Mouse (Mus musculus) neural tube, embryonic 15.5 days (tissue): ENCODE measurements at regions not wholly inside any gene's neighbourhood (a gene's known extent, or its start where the extent isn't known, plus 50 kb on each side); places are given as distances from the start of the nearest gene placed in this dataset.

Source experiments
- ATAC-seq: fragments of 200-750 bp; cut with Nextera tagmentation; 2 replicates; pipeline ENCODE4 v1.8.0; 2017; ENCODE audit warnings: mild to moderate bottlenecking, moderate TSS enrichment, moderate library complexity; ENCODE audit not compliant: low FRiP score
- H3K27ac ChIP-seq: fragments of 300-500 bp; sonication (generic); replicated peaks from 2 replicates; pipeline ENCODE4 v1.5.1; 2015; ENCODE audit warnings: mild to moderate bottlenecking, inconsistent platforms
- H3K27me3 ChIP-seq: fragments of 300-500 bp; sonication (generic); replicated peaks from 2 replicates; pipeline ENCODE4 v1.6.1; 2015; ENCODE audit warnings: inconsistent platforms
- H3K36me3 ChIP-seq: fragments of 300-500 bp; sonication (generic); 2 replicates; pipeline ENCODE4 v1.6.1; 2015; ENCODE audit warnings: inconsistent platforms
- H3K4me1 ChIP-seq: fragments of 300-500 bp; sonication (generic); 2 replicates; pipeline ENCODE4 v1.6.1; 2015; ENCODE audit warnings: inconsistent platforms
- H3K4me2 ChIP-seq: fragments of 300-500 bp; sonication (generic); 2 replicates; pipeline ENCODE4 v1.6.1; 2015; ENCODE audit warnings: inconsistent platforms, mild to moderate bottlenecking, moderate library complexity
- H3K4me3 ChIP-seq: fragments of 300-500 bp; sonication (generic); replicated peaks from 2 replicates; pipeline ENCODE4 v1.5.1; 2015; ENCODE audit warnings: mild to moderate bottlenecking, inconsistent platforms
- H3K9ac ChIP-seq: fragments of 300-500 bp; sonication (generic); replicated peaks from 2 replicates; pipeline ENCODE4 v1.6.1; 2015; ENCODE audit warnings: mild to moderate bottlenecking, inconsistent platforms
- H3K9me3 ChIP-seq: fragments of 300-500 bp; sonication (generic); replicated peaks from 2 replicates; pipeline ENCODE4 v1.6.1; 2016; ENCODE audit warnings: inconsistent platforms
- WGBS: fragments of 180-500 bp; shearing (Covaris S2); methylation state at CpG from one replicate; pipeline ENCODE4 v1.1.7; 2015; ENCODE audit warnings: mixed read lengths; 5-methylcytosine and 5-hydroxymethylcytosine counted together

GRCm38 (mm10) chr2:131734740-131735378 is 124.7 kb downstream of the Erv3 start:
- Histone ChIP-seq H3K9me3 (no peaks in the 10 kb centered on the region), H3K4me2 (no peak overlapping the region), H3K36me3 (no peaks in the 10 kb centered on the region), H3K4me1 (no peaks in the 10 kb centered on the region), H3K4me3 (no peak overlapping the region), H3K27ac (no peak overlapping the region), H3K9ac (no peak overlapping the region), H3K27me3 (no peaks in the 10 kb centered on the region)
- 80% methylated on average over 6 of the region's 6 CpGs for WGBS
- ATAC-seq, result no peak

GRCm38 (mm10) chr2:131726533-131726932 is 133.0 kb downstream of the Erv3 start:
- WGBS, result 80% methylated on average over 3 of the region's 3 CpGs
- H3K9ac ChIP-seq, result no peak overlapping the region
- H3K27me3 ChIP-seq, result no peaks in the 10 kb centered on the region
- H3K4me3 ChIP-seq, result no peak overlapping the region
- ATAC-seq, result no peak
- H3K9me3 ChIP-seq, result peaks cover 13% of the 10 kb centered on the region; the same call in 1 of the 2 replicates
- no peaks in the 10 kb centered on the region for H3K4me1 ChIP-seq
- H3K36me3 ChIP-seq, result no peaks in the 10 kb centered on the region
- no peak overlapping the region for H3K4me2 ChIP-seq
- H3K27ac ChIP-seq, result no peak overlapping the region

GRCm38 (mm10) chr2:131721631-131722545 is 137.7 kb downstream of the Erv3 start:
- 87% methylated on average over 6 of the region's 6 CpGs for WGBS
- ATAC-seq, result no peak
- peaks cover 13% of the 10 kb centered on the region; the same call in 1 of the 2 replicates for H3K9me3 ChIP-seq
- no peak overlapping the region for H3K4me2 ChIP-seq
- H3K27ac ChIP-seq, result no peak overlapping the region
- no peaks in the 10 kb centered on the region for H3K4me1 ChIP-seq
- H3K9ac ChIP-seq, result no peak overlapping the region
- no peaks in the 10 kb centered on the region for H3K36me3 ChIP-seq
- no peak overlapping the region for H3K4me3 ChIP-seq
- H3K27me3 ChIP-seq, result no peaks in the 10 kb centered on the region

- H3K4me2 ChIP-seq, result no peak overlapping the region
- H3K36me3 ChIP-seq, result no peaks in the 10 kb centered on the region
- no peak overlapping the region for H3K27ac ChIP-seq
- no peak for ATAC-seq
- 87% methylated on average over 5 of the region's 5 CpGs for WGBS
- H3K27me3 ChIP-seq, result no peaks in the 10 kb centered on the region
- H3K9me3 ChIP-seq, result no peaks in the 10 kb centered on the region
- H3K9ac ChIP-seq, result no peak overlapping the region
- H3K4me1 ChIP-seq, result no peaks in the 10 kb centered on the region
- no peak overlapping the region for H3K4me3 ChIP-seq
Measured at GRCm38 (mm10) chr2:131717561-131717960, 142.0 kb downstream of the Erv3 start.

- Histone ChIP-seq H3K27me3 (no peaks in the 10 kb centered on the region), H3K9ac (no peak overlapping the region), H3K9me3 (no peaks in the 10 kb centered on the region), H3K27ac (no peak overlapping the region), H3K36me3 (no peaks in the 10 kb centered on the region), H3K4me3 (no peak overlapping the region), H3K4me2 (no peak overlapping the region), H3K4me1 (no peaks in the 10 kb centered on the region)
- ATAC-seq, result no peak
- WGBS, result 93% methylated on average over 5 of the region's 5 CpGs
Measured at GRCm38 (mm10) chr2:131716841-131717240, 142.7 kb downstream of the Erv3 start.

- H3K9me3 ChIP-seq, result no peaks in the 10 kb centered on the region
- no peak overlapping the region for H3K4me3 ChIP-seq
- H3K27me3 ChIP-seq, result no peaks in the 10 kb centered on the region
- H3K9ac ChIP-seq, result no peak overlapping the region
- WGBS, result 88% methylated on average over 3 of the region's 3 CpGs
- no peak for ATAC-seq
- no peaks in the 10 kb centered on the region for H3K4me1 ChIP-seq
- H3K4me2 ChIP-seq, result no peak overlapping the region
- H3K27ac ChIP-seq, result no peak overlapping the region
- H3K36me3 ChIP-seq, result no peaks in the 10 kb centered on the region
Measured at GRCm38 (mm10) chr2:131715381-131715780, 144.2 kb downstream of the Erv3 start.

- Histone ChIP-seq H3K4me3 (no peak overlapping the region), H3K4me2 (no peak overlapping the region), H3K27ac (no peak overlapping the region), H3K9ac (no peak overlapping the region), H3K9me3 (no peaks in the 10 kb centered on the region), H3K27me3 (no peaks in the 10 kb centered on the region), H3K4me1 (no peaks in the 10 kb centered on the region), H3K36me3 (no peaks in the 10 kb centered on the region)
- ATAC-seq, result no peak
Measured at GRCm38 (mm10) chr2:131711886-131712285, 147.7 kb downstream of the Erv3 start.

GRCm38 (mm10) chr2:131706565-131706964 is 144.5 kb upstream of the Adra1d start:
- Histone ChIP-seq H3K27ac (no peak overlapping the region), H3K27me3 (no peaks in the 10 kb centered on the region), H3K36me3 (no peaks in the 10 kb centered on the region), H3K4me2 (no peak overlapping the region), H3K4me1 (no peaks in the 10 kb centered on the region), H3K4me3 (no peak overlapping the region), H3K9ac (no peak overlapping the region), H3K9me3 (no peaks in the 10 kb centered on the region)
- ATAC-seq, result no peak
- WGBS, result 80% methylated on average over 4 of the region's 4 CpGs

- Histone ChIP-seq H3K36me3 (no peaks in the 10 kb centered on the region), H3K4me3 (no peak overlapping the region), H3K27me3 (no peaks in the 10 kb centered on the region), H3K9me3 (no peaks in the 10 kb centered on the region), H3K4me2 (no peak overlapping the region), H3K4me1 (no peaks in the 10 kb centered on the region), H3K9ac (no peak overlapping the region), H3K27ac (no peak overlapping the region)
- ATAC-seq, result no peak
Measured at GRCm38 (mm10) chr2:131704406-131704805, 142.3 kb upstream of the Adra1d start.

- Histone ChIP-seq H3K27me3 (no peaks in the 10 kb centered on the region), H3K4me1 (0 out of 2 replicates have a peak, but pooled peaks cover 4% of the 10 kb centered on the region), H3K4me2 (no peak overlapping the region), H3K9me3 (no peaks in the 10 kb centered on the region), H3K27ac (no peak overlapping the region), H3K9ac (no peak overlapping the region), H3K36me3 (no peaks in the 10 kb centered on the region), H3K4me3 (no peak overlapping the region)
- 87% methylated on average over 4 of the region's 4 CpGs for WGBS
- ATAC-seq, result no peak
Measured at GRCm38 (mm10) chr2:131702146-131702545, 140.1 kb upstream of the Adra1d start.

- WGBS, result 76% methylated on average over 3 of the region's 3 CpGs
- Histone ChIP-seq H3K4me3 (no peak overlapping the region), H3K27me3 (no peaks in the 10 kb centered on the region), H3K4me1 (0 out of 2 replicates have a peak, but pooled peaks cover 4% of the 10 kb centered on the region), H3K9ac (no peak overlapping the region), H3K36me3 (no peaks in the 10 kb centered on the region), H3K4me2 (no peak overlapping the region), H3K9me3 (no peaks in the 10 kb centered on the region), H3K27ac (no peak overlapping the region)
- ATAC-seq, result no peak
Measured at GRCm38 (mm10) chr2:131699798-131700197, 137.7 kb upstream of the Adra1d start.
